Mouse (Mus musculus) lung, adult 2 months (tissue): ENCODE measurements around the gene Slc2a9. TPM values are rescaled to one million over a fixed set of nuclear protein-coding genes. Genes with fewer than 3 reads are reported as not detected.

Experiments used
- DNase-seq: peaks from one replicate; pipeline ENCODE4 v3.0.0; 2022
- H3K4me1 ChIP-seq: fragments of 200-500 bp; 2 replicates; pipeline ENCODE4 v1.6.1; 2011; ENCODE audit warnings: low read length; ENCODE audit not compliant: control insufficient read depth, insufficient read depth
- H3K4me3 ChIP-seq: fragments of 200-500 bp; replicated peaks from 2 replicates; pipeline ENCODE3; 2011; ENCODE audit warnings: low read depth, mild to moderate bottlenecking, control low read depth, low read length; ENCODE audit errors: extremely low read depth
- CTCF ChIP-seq: fragments of 200-500 bp; IDR thresholded peaks from 2 replicates; pipeline ENCODE4 v1.5.1; 2011; ENCODE audit warnings: mild to moderate bottlenecking, low read length, control low read depth; ENCODE audit not compliant: insufficient read depth
- POLR2A ChIP-seq: fragments of 200-500 bp; IDR thresholded peaks from 2 replicates; pipeline ENCODE4 v1.6.1; 2011; ENCODE audit warnings: low read depth, mild to moderate bottlenecking, control low read depth, low read length, borderline replicate concordance; ENCODE audit errors: extremely low read depth
- WGBS: fragments of 180-500 bp; shearing (Covaris S2); methylation state at CpG from one replicate; pipeline ENCODE4 v1.1.7; 2018; 5-methylcytosine and 5-hydroxymethylcytosine counted together
- polyA plus RNA-seq: library from polyadenylated mRNA; depleted of rRNA; stranded (reverse); fragments of >200 nt; gene quantifications from 2 replicates; pipeline ENCODE4 v1.2.3, GENCODE M21; 2012

Gene Slc2a9
- polyA plus RNA-seq, 1 experiment, result 5.0 TPM

DNA sequence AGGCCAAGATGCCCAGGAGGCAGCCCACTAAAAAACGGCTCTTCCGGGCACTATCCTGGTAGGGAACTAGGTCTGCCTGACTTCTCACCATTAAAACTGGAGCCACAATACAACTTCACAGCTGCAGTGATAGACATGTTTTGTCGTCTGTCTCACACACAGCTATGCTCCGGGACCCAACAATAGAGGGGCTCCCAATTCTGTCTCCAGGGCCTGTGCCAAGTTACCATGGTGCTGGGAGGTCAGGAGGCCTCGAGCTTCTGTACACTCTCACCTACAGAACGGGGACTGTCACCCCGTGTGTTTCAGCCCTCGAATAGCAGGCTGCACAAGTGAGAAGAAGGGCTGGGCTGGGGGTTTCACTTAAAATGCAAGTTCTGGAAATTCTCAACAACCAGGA, 35.6 kb upstream of the Slc2a9 start:
- DNase-seq, result no peak
- Histone ChIP-seq H3K4me1 (no peaks in the 10 kb centered on the region), H3K4me3 (no peak overlapping the region)
- 87% methylated on average over 8 of the region's 8 CpGs for WGBS
- TF ChIP-seq CTCF (no peak), POLR2A (no peak)

DNA sequence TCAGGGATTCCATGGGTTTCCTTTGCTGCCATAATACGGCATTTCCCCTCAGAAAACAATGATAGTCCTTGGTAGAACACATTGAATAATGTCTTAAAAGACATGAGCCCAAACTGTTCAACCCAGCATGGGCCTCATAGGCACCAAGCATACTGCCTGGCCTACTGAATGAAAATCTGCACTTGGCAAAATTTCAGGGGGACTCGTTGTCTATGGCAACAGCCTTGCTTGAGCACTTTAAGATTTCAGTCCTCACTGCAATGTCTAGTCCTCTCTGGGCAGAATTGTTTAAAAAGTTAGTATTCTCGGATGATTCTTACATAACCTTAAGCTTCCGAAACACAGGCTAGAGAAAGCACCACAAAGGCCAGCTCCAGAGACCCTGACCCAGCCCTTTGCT, 34.9 kb upstream of the Slc2a9 start:
- TF ChIP-seq CTCF, result no peak
- TF ChIP-seq POLR2A, result no peak
- no peaks in the 10 kb centered on the region for H3K4me1 ChIP-seq
- no peak for DNase-seq
- WGBS, result 69% methylated on average over 4 of the region's 4 CpGs
- no peak overlapping the region for H3K4me3 ChIP-seq

DNA sequence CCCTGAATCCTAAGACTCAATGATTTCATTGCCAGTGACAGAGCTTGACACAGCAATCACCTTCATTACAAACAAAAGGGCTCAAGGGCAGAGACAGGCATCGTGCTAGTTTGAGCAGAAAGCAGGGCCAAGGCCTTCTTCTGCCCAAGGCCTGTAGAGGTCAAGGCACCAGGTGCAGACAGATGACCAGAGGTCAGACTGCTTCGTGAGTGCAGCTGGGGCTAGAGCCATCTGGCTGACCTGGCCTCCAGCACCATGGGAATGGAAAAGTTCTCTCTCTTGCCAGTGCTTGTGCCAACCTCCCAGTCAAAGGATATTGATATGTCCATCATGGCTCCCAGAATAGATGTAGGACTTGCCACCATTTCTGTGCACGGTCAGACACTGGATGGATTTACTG, 33.9 kb upstream of the Slc2a9 start:
- H3K4me3 ChIP-seq, result no peak overlapping the region
- TF ChIP-seq CTCF (no peak), POLR2A (no peak)
- no peaks in the 10 kb centered on the region for H3K4me1 ChIP-seq
- DNase-seq, result no peak
- WGBS, result 85% methylated on average over 3 of the region's 3 CpGs

DNA sequence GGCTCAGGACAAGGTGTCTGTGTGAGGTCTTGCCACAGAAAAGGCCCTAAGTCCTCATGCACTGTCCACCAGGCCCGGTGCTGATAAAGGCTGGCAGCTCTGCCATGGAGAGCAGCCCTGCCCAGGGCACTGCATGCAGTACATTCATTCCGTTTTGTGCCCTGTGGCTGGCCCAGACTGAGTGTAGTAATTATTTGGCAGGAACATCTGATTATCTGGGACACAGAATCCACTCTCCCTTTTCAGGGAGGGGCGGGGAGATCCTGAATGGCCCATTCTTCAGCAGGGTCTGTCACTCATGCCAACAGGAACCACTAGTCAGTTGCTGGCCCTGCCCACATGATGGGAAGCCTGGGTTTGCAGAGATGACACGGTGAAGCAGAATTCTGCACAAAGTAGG, 29.1 kb upstream of the Slc2a9 start:
- DNase-seq, result no peak

DNA sequence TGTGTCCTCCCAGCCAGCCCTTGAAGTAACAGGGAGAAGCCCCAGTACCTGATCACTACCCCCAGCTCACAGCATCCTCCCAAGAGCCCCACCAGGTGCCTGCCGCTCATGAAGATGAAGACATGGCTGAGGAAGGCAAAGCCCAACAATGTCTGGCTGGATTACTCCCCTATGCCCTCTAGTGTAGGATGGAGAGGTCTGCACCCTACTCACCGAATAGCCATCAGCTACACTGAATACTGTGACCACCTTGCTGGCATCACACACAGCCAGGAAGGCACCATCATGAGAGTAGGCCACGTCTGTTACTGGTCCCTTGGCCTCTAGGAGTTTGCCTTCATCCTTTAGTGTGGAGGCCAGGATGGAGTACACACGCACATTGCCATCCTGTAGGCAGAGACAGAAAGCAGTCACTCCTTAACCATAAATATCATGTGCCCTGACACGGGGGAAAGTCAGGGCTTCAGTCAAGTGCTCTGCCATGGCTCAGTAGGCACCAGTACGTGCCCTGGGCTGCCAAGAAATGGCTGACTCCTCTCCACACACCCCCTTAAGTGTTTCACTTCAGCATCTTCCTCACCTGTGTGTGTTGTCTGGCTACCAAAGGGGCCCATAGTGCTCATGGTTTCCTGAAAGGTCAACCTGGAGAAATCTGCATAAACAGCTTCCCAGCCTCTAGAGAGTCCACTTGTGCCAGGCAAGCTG, 26.9 kb upstream of the Slc2a9 start:
- no peak for DNase-seq
- peak; percentile 18; the same call in 1 of the 2 replicates for TF ChIP-seq CTCF
- TF ChIP-seq POLR2A, result no peak
- Histone ChIP-seq H3K4me1 (no peaks in the 10 kb centered on the region), H3K4me3 (no peak overlapping the region)
- 76% methylated on average over 6 of the region's 6 CpGs for WGBS

More for the DNA sequence above, 29.1 kb upstream of the Slc2a9 start:
- WGBS, result 73% methylated on average over 4 of the region's 4 CpGs
- TF ChIP-seq CTCF (no peak), POLR2A (no peak)
- H3K4me1 ChIP-seq, result no peaks in the 10 kb centered on the region
- no peak overlapping the region for H3K4me3 ChIP-seq

DNA sequence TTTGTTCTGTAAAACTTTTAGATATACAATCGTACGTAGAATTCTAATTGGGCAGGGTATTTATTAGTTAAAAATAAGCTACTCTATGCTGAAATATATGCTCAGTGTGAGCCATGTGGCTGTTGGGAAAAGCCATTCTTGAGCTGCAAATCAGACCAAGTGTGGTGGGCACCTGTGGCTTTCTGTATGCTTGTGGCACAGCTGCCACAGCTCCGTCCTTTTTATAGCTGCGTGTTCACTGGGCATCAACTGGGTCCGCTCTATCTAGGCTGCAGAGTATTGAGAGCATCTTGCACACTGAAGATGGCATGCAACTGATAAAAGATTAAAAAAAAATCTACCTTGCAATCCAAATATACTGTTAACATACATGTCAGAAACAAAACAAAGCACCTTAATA, 20.0 kb upstream of the Slc2a9 start:
- 93% methylated on average over 5 of the region's 5 CpGs for WGBS
- DNase-seq, result no peak
- TF ChIP-seq POLR2A (no peak), CTCF (no peak)
- no peak overlapping the region for H3K4me3 ChIP-seq
- no peaks in the 10 kb centered on the region for H3K4me1 ChIP-seq

DNA sequence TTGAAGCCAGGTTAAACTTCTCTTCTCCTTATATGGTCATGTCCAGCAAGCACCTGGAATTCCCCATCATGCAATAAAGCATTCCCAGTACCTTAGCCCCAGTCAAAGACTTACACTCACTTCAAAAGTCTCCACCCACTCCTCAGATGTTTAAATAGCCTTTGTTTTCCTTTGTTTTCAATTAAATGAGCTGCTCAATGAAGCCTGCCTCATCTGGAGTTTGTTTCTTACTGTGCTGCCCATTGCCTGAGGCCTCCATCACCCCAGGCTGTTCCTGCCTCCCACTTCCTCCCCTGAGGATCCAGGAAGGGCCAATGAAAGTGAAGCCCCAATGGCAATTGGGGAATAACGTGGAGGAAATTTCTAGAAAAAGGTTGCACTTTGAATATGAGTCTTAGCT, 17.9 kb upstream of the Slc2a9 start:
- DNase-seq, result no peak
- no peak for TF ChIP-seq CTCF
- TF ChIP-seq POLR2A, result no peak
- WGBS, result 48% methylated on average over 1 of the region's 1 CpGs
- no peak overlapping the region for H3K4me3 ChIP-seq
- H3K4me1 ChIP-seq, result no peaks in the 10 kb centered on the region

DNA sequence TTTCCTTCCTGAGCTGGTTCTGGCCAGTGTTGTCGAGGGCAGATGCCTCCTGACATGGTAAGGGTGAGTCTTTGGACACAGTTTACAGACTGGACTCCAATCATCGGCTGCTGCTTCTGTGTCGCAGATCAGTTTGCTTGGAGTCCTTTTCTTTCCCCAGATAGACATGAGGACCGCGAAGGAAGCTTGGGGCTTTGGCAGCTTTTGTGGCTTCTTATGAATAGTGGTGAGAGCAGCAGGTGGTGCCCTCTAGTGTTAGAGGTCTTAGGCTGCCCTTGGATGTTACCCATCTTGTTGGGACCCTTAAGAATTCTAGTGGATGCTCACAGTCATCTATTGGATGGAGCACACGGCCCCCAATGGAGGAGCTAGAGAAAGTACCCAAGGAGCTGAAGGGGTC, 13.3 kb upstream of the Slc2a9 start:
- no peak for DNase-seq
- 31% methylated on average over 6 of the region's 6 CpGs for WGBS
- TF ChIP-seq CTCF (0 out of 2 replicates have a peak, but pooled peaks have one; percentile 28), POLR2A (no peak)

DNA sequence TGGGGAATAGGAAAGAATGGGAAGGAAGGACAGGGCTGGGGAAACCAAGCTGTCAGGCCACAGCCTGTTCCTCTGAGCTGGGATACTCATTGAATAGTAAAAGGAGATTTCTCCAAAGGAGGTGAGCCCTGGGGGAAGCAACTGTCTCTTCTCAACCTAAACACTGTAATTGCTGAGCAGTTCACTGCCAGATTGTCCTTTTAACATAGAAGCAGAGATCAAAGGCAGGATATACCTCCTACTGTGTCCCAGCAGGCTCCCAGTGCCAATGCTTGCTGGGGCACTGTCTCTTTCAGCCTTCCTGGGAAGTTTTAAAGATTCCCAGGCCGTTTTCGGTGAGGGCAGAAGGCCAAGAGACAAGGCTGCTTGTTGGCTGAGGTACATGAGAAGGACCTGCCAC, 10.0 kb upstream of the Slc2a9 start:
- 20% methylated on average over 2 of the region's 2 CpGs for WGBS
- TF ChIP-seq CTCF (no peak), POLR2A (no peak)
- Histone ChIP-seq H3K4me1 (no peaks in the 10 kb centered on the region), H3K4me3 (no peak overlapping the region)
- no peak for DNase-seq

More for the DNA sequence above, 13.3 kb upstream of the Slc2a9 start:
- Histone ChIP-seq H3K4me3 (no peak overlapping the region), H3K4me1 (no peaks in the 10 kb centered on the region)

DNA sequence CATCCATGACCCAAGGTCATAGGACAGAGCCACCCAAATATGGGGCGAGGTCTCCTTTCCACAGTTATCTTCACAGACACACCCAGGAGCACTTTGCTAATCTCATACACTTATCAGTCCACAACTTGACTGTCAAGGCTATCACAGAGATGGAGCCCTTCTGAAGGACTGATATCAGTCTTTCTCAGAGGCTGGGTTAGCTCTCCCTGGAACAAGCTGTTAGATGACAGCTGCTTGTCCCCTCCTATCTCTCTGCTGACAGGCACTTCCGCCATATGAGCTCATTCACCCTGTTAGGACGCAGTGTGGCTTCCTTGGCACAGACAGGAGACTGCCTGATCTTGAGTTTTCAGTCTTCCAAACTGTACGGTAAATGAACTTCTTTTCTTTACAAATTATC, 6.6 kb upstream of the Slc2a9 start:
- 69% methylated on average over 4 of the region's 4 CpGs for WGBS
- no peak for TF ChIP-seq POLR2A
- no peak for TF ChIP-seq CTCF
- Histone ChIP-seq H3K4me1 (no peaks in the 10 kb centered on the region), H3K4me3 (no peak overlapping the region)
- no peak for DNase-seq

DNA sequence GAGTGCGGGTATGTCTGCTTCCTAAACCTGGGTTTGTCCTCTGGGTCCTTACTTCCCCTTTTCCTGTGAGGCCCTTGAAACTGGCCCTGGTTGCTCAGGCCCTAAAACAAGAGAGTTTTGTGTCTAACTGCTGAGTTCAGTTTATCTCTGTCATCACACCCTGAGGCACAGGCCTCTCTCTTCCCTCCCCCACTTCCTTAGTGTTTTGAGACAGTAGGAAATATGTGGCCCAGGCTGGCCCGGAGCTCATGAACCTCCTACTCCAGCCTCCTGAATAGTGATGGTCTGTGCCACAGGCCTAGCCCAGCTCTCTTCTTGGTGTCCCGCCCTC, 2.5 kb upstream of the Slc2a9 start:
- H3K4me1 ChIP-seq, result no peaks in the 10 kb centered on the region
- H3K4me3 ChIP-seq, result no peak overlapping the region
- TF ChIP-seq CTCF (no peak), POLR2A (no peak)
- DNase-seq, result no peak
- 65% methylated on average over 3 of the region's 3 CpGs for WGBS
